Mouse (Mus musculus) C2C12 (cell line): Measurements from ENCODE around the gene Slc11a2. TPM values are rescaled to one million over a fixed set of nuclear protein-coding genes. Genes with fewer than 3 reads are reported as not detected.

Experiments
- H3K27me3 ChIP-seq: one replicate; pipeline ENCODE4 v1.6.1; 2011; ENCODE audit not compliant: control insufficient read depth, insufficient read depth, insufficient read length
- H3K36me3 ChIP-seq: one replicate; pipeline ENCODE4 v1.6.1; 2011; ENCODE audit not compliant: control insufficient read depth, insufficient read depth
- H3K4me3 ChIP-seq: one replicate; pipeline ENCODE4 v1.5.1; 2011; ENCODE audit warnings: mild to moderate bottlenecking, control low read depth; ENCODE audit not compliant: poor library complexity, insufficient read depth, severe bottlenecking
- H3K79me2 ChIP-seq: one replicate; pipeline ENCODE4 v1.6.1; 2011; ENCODE audit not compliant: control insufficient read depth, insufficient read depth
- H3K79me3 ChIP-seq: one replicate; pipeline ENCODE4 v1.6.1; 2011; ENCODE audit warnings: low read depth, control low read depth
- H3ac ChIP-seq: one replicate; pipeline ENCODE3; 2011; ENCODE audit warnings: low read depth; ENCODE audit not compliant: control insufficient read depth, insufficient read length
- CEBPB ChIP-seq: IDR thresholded peaks from one replicate; pipeline ENCODE4 v1.6.1; 2011; ENCODE audit warnings: low read depth, mild to moderate bottlenecking, control low read depth, moderate library complexity
- CTCF ChIP-seq: IDR thresholded peaks from one replicate; pipeline ENCODE4 v1.5.1; 2011; ENCODE audit not compliant: control insufficient read depth, insufficient read depth, insufficient read length
- FOSL1 ChIP-seq: IDR thresholded peaks from one replicate; pipeline ENCODE4 v1.8.0; 2011; ENCODE audit warnings: mild to moderate bottlenecking, low read length; ENCODE audit not compliant: poor library complexity, insufficient read depth, severe bottlenecking
- MAX ChIP-seq: IDR thresholded peaks from one replicate; pipeline ENCODE4 v1.6.1; 2011; ENCODE audit warnings: mild to moderate bottlenecking, control low read depth
- MYOD1 ChIP-seq: IDR thresholded peaks from one replicate; pipeline ENCODE4 v1.6.1; 2011; ENCODE audit warnings: low read depth; ENCODE audit not compliant: control insufficient read depth, insufficient read length
- MYOG ChIP-seq: IDR thresholded peaks from one replicate; pipeline ENCODE4 v1.6.1; 2011; ENCODE audit not compliant: control insufficient read depth, insufficient read length; ENCODE audit errors: extremely low read depth
- USF1 ChIP-seq: IDR thresholded peaks from one replicate; pipeline ENCODE4 v1.6.1; 2011; ENCODE audit warnings: low read depth, mild to moderate bottlenecking, control low read depth, moderate library complexity
- polyA plus RNA-seq: library from polyadenylated mRNA; unstranded; fragments of >200 nt; fragmentation: generic; extraction: Trizol; gene quantifications from one replicate; pipeline ENCODE4 v1.2.1, GENCODE M21; 2012; ENCODE audit warnings: missing spikeins

The Slc11a2 gene
- polyA plus RNA-seq, 1 experiment = 34.3 TPM

DNA sequence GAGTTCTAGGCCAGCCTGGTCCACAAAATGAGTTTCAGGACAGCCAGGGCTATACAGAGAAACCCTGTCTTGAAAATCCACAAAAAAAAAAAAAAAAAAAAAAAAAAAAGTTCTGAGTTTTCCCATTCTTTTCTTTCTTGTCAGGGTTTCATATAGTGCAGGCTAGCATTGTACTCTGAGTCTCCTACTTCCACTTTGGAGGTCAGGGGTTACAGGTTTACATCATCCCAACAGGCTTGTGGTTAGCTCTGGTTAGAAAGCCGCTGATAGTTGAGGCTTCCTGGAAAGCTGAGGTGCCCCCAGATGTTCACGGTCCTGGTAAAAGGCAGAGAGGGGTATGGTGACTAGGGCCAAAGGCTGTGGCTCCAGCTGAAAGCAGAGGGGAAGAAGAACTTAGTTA lies 22.0 kb upstream of the Slc11a2 start:
- no peaks in the 10 kb centered on the region for H3K79me3 ChIP-seq
- peaks cover 6% of the 10 kb centered on the region for H3K27me3 ChIP-seq
- no peak overlapping the region for H3K4me3 ChIP-seq
- H3K36me3 ChIP-seq = no peaks in the 10 kb centered on the region
- no peak overlapping the region for H3ac ChIP-seq
- H3K79me2 ChIP-seq = no peaks in the 10 kb centered on the region
- TF ChIP-seq CEBPB (no peak), MYOG (no peak), USF1 (no peak), MAX (no peak), FOSL1 (no peak), CTCF (no peak), MYOD1 (no peak)

DNA sequence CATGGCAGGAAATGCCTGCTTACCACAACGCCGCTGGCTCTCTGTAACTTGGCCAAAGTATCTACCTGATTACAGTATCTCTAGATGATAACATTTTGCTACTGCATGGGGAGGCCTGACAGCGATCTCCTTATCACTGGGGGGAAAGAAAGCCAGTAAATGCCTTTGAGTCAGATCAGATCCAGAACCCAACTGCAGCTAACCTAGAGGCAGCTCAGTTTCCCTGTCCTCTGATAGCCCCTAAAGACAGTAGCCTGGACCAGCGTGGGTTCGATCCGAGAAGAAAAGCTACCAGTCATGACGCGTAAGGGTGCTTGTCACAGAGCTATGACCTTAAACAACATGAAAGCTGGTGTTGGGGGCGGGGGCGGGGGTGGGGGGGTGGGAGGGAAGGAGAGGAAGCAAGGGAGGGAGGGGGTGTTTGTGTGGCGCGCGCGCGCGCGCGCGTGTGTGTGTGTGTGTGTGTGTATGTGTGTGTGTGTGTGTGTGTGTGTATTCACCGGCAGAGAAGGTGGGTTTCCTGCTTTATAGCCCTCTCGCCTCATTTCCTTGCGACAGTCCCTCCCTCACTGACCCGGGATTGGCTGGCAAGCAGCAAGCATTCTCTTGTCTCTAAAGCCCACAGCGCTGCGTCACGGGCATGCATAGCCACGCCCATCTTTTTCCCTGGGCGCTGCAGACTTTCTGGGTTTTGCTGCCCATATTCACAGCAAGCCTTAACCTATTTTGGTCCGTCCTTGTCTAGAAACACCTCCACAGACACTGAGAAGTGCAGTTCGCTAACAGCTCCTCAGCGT lies 18.5 kb upstream of the Slc11a2 start:
- Histone ChIP-seq H3K4me3 (peak overlapping the region; percentile 24), H3K79me3 (no peaks in the 10 kb centered on the region), H3K36me3 (no peaks in the 10 kb centered on the region), H3ac (peak overlapping the region; percentile 64), H3K27me3 (no peaks in the 10 kb centered on the region), H3K79me2 (no peaks in the 10 kb centered on the region)
- TF ChIP-seq MYOG (no peak), FOSL1 (no peak), CTCF (no peak), CEBPB (no peak), MYOD1 (no peak), MAX (no peak), USF1 (no peak)

DNA sequence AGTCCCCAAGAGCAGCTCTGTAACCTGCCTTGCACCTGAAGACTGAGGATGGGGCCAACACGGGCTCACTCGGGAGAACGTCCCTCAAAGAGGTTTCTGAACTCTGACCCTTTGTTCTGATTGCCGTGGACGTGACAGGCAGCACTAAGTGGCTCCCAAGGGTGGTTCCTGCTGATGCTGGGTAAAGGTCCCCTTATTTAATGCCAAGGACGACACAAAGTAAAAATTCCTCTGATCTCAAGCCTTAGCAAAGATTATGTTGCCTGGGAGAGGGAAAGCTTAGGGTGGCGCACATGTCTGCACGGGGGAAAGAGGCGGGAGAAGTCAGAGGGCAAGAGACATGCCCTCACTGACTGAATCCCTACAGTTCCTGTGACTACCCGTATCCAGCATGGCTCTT lies 11.6 kb upstream of the Slc11a2 start:
- Histone ChIP-seq H3K4me3 (no peak overlapping the region), H3K79me2 (no peaks in the 10 kb centered on the region), H3K79me3 (no peaks in the 10 kb centered on the region), H3K36me3 (no peaks in the 10 kb centered on the region), H3ac (no peak overlapping the region), H3K27me3 (peaks cover 4% of the 10 kb centered on the region)
- TF ChIP-seq MYOG = no peak
- TF ChIP-seq MYOD1 = no peak
- TF ChIP-seq MAX = no peak
- no peak for TF ChIP-seq USF1
- TF ChIP-seq CEBPB = no peak

DNA sequence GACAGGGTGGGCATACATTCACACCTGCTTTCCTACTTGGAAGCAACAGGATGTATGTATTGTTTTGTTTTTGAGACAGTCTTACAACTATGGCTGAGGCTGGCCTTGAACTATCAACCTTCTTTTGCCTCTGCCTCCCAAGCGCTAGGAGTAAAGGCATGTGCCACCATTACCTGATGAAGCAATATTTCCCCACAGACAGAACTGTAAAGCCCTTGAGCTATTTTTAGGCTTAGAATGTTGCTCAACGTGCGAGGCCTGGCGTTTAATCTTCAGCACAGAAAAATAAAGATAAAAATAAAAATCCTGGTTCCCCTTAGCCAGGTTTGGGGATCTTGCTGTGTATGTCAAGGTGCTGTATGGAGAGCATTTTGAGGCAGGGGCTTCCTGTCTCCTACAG lies 11.2 kb upstream of the Slc11a2 start:
- H3K79me3 ChIP-seq = no peaks in the 10 kb centered on the region
- no peaks in the 10 kb centered on the region for H3K36me3 ChIP-seq
- H3K4me3 ChIP-seq = no peak overlapping the region
- no peak for TF ChIP-seq MYOD1
- no peak for TF ChIP-seq USF1
- peak; percentile 14 for TF ChIP-seq CEBPB
- no peak for TF ChIP-seq MYOG
- H3K79me2 ChIP-seq = no peaks in the 10 kb centered on the region
- no peak overlapping the region for H3ac ChIP-seq
- peaks cover 4% of the 10 kb centered on the region for H3K27me3 ChIP-seq

DNA sequence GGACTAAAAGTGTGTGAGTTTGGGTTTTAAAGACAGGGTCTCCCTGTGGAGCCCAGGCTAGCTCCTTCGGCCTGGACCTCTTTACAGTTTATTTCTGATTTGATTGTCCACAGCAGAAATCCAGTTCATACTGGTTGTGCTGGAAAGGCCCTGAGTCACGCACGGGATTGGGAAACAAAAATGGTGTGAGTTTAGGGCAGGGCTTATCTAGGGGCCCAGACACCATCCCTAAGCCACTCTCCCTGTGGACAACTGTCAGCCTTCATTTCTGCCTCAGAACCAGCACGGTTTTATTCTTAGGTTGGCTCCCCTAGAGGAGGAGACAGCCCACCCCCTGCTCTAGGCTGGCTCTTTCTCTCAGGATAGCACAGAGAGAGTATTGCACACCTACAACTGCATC lies 8.4 kb upstream of the Slc11a2 start:
- no peaks in the 10 kb centered on the region for H3K79me2 ChIP-seq
- no peak overlapping the region for H3ac ChIP-seq
- H3K36me3 ChIP-seq = no peaks in the 10 kb centered on the region
- H3K79me3 ChIP-seq = no peaks in the 10 kb centered on the region
- no peak overlapping the region for H3K4me3 ChIP-seq
- peaks cover 4% of the 10 kb centered on the region for H3K27me3 ChIP-seq
- TF ChIP-seq FOSL1 = no peak

DNA sequence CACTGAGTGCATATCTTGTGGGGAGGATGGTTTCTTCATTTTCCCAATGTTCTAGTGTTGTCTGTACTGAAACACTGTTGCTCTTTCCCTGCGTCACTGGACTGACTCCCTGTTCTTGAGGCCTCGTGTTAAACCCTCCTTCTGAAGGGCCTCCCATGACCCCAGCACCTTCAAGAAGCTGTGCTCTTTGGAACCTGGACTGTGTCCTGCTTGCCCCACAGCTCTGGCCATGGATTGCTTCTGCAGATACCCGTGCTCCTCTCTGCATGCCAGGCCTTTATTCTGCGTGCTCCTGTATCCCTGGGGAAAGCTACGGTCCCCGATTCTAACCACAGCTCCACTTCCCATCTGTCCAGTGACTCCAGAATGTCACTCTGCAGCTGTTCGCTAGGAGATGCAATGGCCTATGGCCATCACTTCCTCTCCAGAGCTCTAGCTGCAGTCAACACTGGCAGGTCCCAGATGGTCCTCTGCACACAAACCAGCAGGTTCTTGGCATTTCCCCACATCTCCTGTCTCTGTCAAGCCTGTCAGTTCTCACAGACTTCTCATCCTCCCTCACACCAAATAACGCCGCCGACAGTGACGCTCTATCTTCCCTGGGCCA lies 5.2 kb upstream of the Slc11a2 start:
- Histone ChIP-seq H3K79me2 (no peaks in the 10 kb centered on the region), H3ac (no peak overlapping the region), H3K79me3 (no peaks in the 10 kb centered on the region), H3K27me3 (no peaks in the 10 kb centered on the region), H3K36me3 (no peaks in the 10 kb centered on the region), H3K4me3 (no peak overlapping the region)
- no peak for TF ChIP-seq MAX
- TF ChIP-seq MYOD1 = no peak
- TF ChIP-seq USF1 = no peak
- no peak for TF ChIP-seq CTCF
- TF ChIP-seq MYOG = no peak
- no peak for TF ChIP-seq CEBPB
